Mouse (Mus musculus): ENCODE data around the gene Hemk1. TPM values are rescaled to one million over a fixed set of nuclear protein-coding genes. Genes with fewer than 3 reads are reported as not detected.

Gene Hemk1
- total RNA-seq, 1 experiment, result 29.1 TPM

DNA sequence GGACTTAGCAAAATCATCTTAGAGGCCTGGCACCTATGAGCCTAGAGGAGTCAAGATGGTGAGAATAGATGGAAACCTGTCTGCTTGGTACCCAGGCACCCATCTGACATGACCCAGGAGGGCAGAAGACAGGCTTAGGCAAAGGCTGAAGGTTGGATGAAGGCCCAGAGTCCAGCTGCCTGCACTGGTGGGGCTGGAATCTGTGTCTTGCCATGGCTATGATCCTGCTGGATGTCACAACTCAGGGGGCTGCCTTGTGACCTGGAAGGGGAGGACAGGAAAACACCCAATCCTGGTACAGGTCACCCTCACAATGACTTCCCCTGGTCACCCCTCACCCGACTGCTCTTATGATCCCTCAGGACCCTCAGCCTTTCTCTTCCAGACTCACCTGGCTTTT, 16.7 kb upstream of the Hemk1 start:
- Histone ChIP-seq H3K4me1 (ENCODE audit: control insufficient read depth in 2 of 2, insufficient read depth in 2 of 2, low read length in 2 of 2, poor library complexity in 1 of 2) (peaks cover 0 to 2% of the 10 kb centered on the region in 2 experiments; a peak in 1 of 4 replicates), H3K27ac (ENCODE audit: insufficient read depth, low read depth, low read length, poor library complexity, severe bottlenecking) (no peak overlapping the region), H3K9ac (ENCODE audit: insufficient read depth, low read depth, low read length, poor library complexity, severe bottlenecking) (no peak overlapping the region), H3K36me3 (ENCODE audit: control insufficient read depth, insufficient read depth, low read length, poor library complexity, severe bottlenecking) (no peaks in the 10 kb centered on the region), H3K9me3 (ENCODE audit: control insufficient read depth, insufficient read depth, low read depth, low read length) (no peaks in the 10 kb centered on the region), H3K4me3 (ENCODE audit: insufficient read depth in 1 of 2, low read depth in 1 of 2, low read length in 2 of 2, poor library complexity in 1 of 2, severe bottlenecking in 1 of 2) (no peak overlapping the region)
- DNase-seq (ENCODE audit: low read depth, low spot score), result no peak
- in situ Hi-C loops (cut with MboI; ENCODE audit: low sequenced_read_pairs in 2 of 2, unreplicated experiment in 2 of 2), result loop anchor here in 1 of 2 experiments (5.0 kb wide), 1 partner anchor 157 kb away; no protein-coding TSS in a partner anchor
- TF ChIP-seq MAFK (IDR thresholded peaks at IDR 0.05; ENCODE audit: insufficient read depth, low read depth, low read length), result no peak
- no peak for TF ChIP-seq HCFC1 (IDR thresholded peaks at IDR 0.05; ENCODE audit: borderline replicate concordance, insufficient read depth, low read length)
- no peak for TF ChIP-seq ZNF384 (IDR thresholded peaks at IDR 0.05; ENCODE audit: low read depth, low read length)
- TF ChIP-seq CHD2 (IDR thresholded peaks at IDR 0.05; ENCODE audit: low read depth, low read length), result no peak
- TF ChIP-seq ZC3H11A (IDR thresholded peaks at IDR 0.05; ENCODE audit: borderline replicate concordance, low read depth, low read length), result no peak

DNA sequence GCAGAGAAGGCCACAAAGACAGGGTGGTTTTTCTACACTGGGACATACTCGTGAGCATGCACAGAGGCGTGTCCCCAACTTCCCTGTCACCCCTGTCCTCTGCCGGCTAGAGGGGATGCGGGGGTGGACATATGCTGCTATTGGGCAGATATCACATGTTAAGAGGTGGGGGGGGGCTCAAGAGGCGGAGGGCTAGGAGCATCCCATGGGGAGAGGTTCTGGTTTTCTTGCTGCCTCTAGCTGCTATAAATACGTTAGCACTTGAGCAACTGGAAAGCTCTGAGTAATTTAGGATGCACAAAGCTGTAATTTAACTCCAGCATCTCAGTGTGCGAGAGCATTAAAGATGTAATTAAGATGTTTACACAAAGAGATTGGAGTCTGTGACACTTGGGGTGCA, 11.2 kb upstream of the Hemk1 start:
- TF ChIP-seq ZC3H11A (IDR thresholded peaks at IDR 0.05; ENCODE audit: borderline replicate concordance, low read depth, low read length) (no peak), HCFC1 (IDR thresholded peaks at IDR 0.05; ENCODE audit: borderline replicate concordance, insufficient read depth, low read length) (no peak), ZNF384 (IDR thresholded peaks at IDR 0.05; ENCODE audit: low read depth, low read length) (no peak), MAFK (IDR thresholded peaks at IDR 0.05; ENCODE audit: insufficient read depth, low read depth, low read length) (no peak), CHD2 (IDR thresholded peaks at IDR 0.05; ENCODE audit: low read depth, low read length) (no peak)
- Histone ChIP-seq H3K9me3 (ENCODE audit: control insufficient read depth, insufficient read depth, low read depth, low read length) (no peaks in the 10 kb centered on the region), H3K4me3 (ENCODE audit: insufficient read depth in 1 of 2, low read depth in 1 of 2, low read length in 2 of 2, poor library complexity in 1 of 2, severe bottlenecking in 1 of 2) (no peak overlapping the region), H3K27ac (ENCODE audit: insufficient read depth, low read depth, low read length, poor library complexity, severe bottlenecking) (no peak overlapping the region), H3K4me1 (ENCODE audit: control insufficient read depth in 2 of 2, insufficient read depth in 2 of 2, low read length in 2 of 2, poor library complexity in 1 of 2) (peaks cover 0 to 9% of the 10 kb centered on the region in 2 experiments; a peak in 2 of 4 replicates), H3K9ac (ENCODE audit: insufficient read depth, low read depth, low read length, poor library complexity, severe bottlenecking) (no peak overlapping the region), H3K36me3 (ENCODE audit: control insufficient read depth, insufficient read depth, low read length, poor library complexity, severe bottlenecking) (no peaks in the 10 kb centered on the region)
- in situ Hi-C loops (cut with MboI; ENCODE audit: low sequenced_read_pairs in 2 of 2, unreplicated experiment in 2 of 2), result no loop called here
- no peak for DNase-seq (ENCODE audit: low read depth, low spot score)

DNA sequence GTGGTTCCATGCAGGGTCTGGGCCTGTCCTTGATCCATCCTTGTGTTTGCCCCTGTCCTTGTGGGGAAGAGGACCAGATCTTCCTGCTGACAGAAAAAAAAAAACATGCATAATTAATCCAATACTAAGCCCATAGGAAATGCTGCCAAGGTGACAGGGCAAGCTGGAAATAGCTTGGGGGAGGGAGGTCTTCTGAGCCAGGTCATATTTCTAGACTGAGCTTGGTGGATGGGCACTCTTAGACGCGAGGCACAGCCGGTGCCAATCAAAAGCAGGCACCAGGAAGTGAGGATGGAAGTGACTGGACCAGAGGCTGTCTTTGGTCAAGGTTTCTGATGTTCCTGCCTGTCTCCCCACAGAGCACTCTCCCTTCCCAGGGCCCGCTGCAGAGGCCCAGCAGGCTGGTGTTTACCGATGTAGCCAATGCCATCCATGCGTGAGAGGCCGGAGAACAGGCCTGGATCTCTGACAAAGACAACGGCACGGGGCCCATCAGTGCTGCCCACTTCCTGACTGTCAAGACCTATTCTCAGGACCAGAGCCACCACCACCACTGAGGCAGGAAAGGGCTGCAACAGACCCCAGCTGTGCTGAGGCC, 9.5 kb upstream of the Hemk1 start:
- no peak overlapping the region for H3K4me3 ChIP-seq (ENCODE audit: insufficient read depth in 1 of 2, low read depth in 1 of 2, low read length in 2 of 2, poor library complexity in 1 of 2, severe bottlenecking in 1 of 2)
- H3K36me3 ChIP-seq (ENCODE audit: control insufficient read depth, insufficient read depth, low read length, poor library complexity, severe bottlenecking), result no peaks in the 10 kb centered on the region
- DNase-seq (ENCODE audit: low read depth, low spot score), result no peak
- H3K4me1 ChIP-seq (ENCODE audit: control insufficient read depth in 2 of 2, insufficient read depth in 2 of 2, low read length in 2 of 2, poor library complexity in 1 of 2), result peaks cover 0 to 9% of the 10 kb centered on the region in 2 experiments; a peak in 2 of 4 replicates
- H3K9me3 ChIP-seq (ENCODE audit: control insufficient read depth, insufficient read depth, low read depth, low read length), result no peaks in the 10 kb centered on the region
- no peak overlapping the region for H3K9ac ChIP-seq (ENCODE audit: insufficient read depth, low read depth, low read length, poor library complexity, severe bottlenecking)
- in situ Hi-C loops (cut with MboI; ENCODE audit: low sequenced_read_pairs in 2 of 2, unreplicated experiment in 2 of 2), result no loop called here
- no peak for TF ChIP-seq ZNF384 (IDR thresholded peaks at IDR 0.05; ENCODE audit: low read depth, low read length)
- no peak for TF ChIP-seq ZC3H11A (IDR thresholded peaks at IDR 0.05; ENCODE audit: borderline replicate concordance, low read depth, low read length)
- TF ChIP-seq HCFC1 (IDR thresholded peaks at IDR 0.05; ENCODE audit: borderline replicate concordance, insufficient read depth, low read length), result no peak
- TF ChIP-seq MAFK (IDR thresholded peaks at IDR 0.05; ENCODE audit: insufficient read depth, low read depth, low read length), result no peak
- no peak for TF ChIP-seq CHD2 (IDR thresholded peaks at IDR 0.05; ENCODE audit: low read depth, low read length)
- H3K27ac ChIP-seq (ENCODE audit: insufficient read depth, low read depth, low read length, poor library complexity, severe bottlenecking), result no peak overlapping the region

DNA sequence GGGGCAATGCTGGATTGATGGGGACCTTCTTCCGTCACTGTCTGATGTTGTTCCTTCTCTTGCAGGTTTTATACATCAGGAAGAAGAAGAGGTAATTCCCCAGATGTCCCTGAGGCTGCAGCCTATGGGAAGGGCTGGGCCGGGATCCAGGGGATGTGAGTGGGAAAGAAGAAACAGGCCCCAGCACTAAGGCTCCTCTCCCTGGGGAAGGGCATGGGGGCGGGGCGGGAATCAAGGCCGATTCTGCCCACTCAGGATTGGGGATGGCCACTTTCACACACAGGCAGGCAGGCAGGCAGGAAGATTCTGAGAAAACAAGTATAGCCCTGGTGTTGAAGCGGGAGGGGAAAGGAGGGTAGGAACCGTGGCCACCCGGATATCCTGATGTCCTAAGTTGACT, 7.9 kb upstream of the Hemk1 start:
- H3K9me3 ChIP-seq (ENCODE audit: control insufficient read depth, insufficient read depth, low read depth, low read length), result no peaks in the 10 kb centered on the region
- H3K4me3 ChIP-seq (ENCODE audit: insufficient read depth in 1 of 2, low read depth in 1 of 2, low read length in 2 of 2, poor library complexity in 1 of 2, severe bottlenecking in 1 of 2), result no peak overlapping the region
- peaks cover 0 to 9% of the 10 kb centered on the region in 2 experiments; a peak in 2 of 4 replicates for H3K4me1 ChIP-seq (ENCODE audit: control insufficient read depth in 2 of 2, insufficient read depth in 2 of 2, low read length in 2 of 2, poor library complexity in 1 of 2)
- in situ Hi-C loops (cut with MboI; ENCODE audit: low sequenced_read_pairs in 2 of 2, unreplicated experiment in 2 of 2), result no loop called here
- H3K9ac ChIP-seq (ENCODE audit: insufficient read depth, low read depth, low read length, poor library complexity, severe bottlenecking), result no peak overlapping the region
- no peaks in the 10 kb centered on the region for H3K36me3 ChIP-seq (ENCODE audit: control insufficient read depth, insufficient read depth, low read length, poor library complexity, severe bottlenecking)
- no peak overlapping the region for H3K27ac ChIP-seq (ENCODE audit: insufficient read depth, low read depth, low read length, poor library complexity, severe bottlenecking)
- no peak for DNase-seq (ENCODE audit: low read depth, low spot score)
- TF ChIP-seq ZNF384 (IDR thresholded peaks at IDR 0.05; ENCODE audit: low read depth, low read length) (no peak), CHD2 (IDR thresholded peaks at IDR 0.05; ENCODE audit: low read depth, low read length) (no peak), HCFC1 (IDR thresholded peaks at IDR 0.05; ENCODE audit: borderline replicate concordance, insufficient read depth, low read length) (no peak), ZC3H11A (IDR thresholded peaks at IDR 0.05; ENCODE audit: borderline replicate concordance, low read depth, low read length) (no peak), MAFK (IDR thresholded peaks at IDR 0.05; ENCODE audit: insufficient read depth, low read depth, low read length) (no peak)

Data from ES-E14 (cell line).